In genomic region chr9:65724471-65725290, GRCm38 (mm10) we compare ENCODE assay signal across 8 mouse cellular contexts. TPM values are rescaled to one million over a fixed set of nuclear protein-coding genes. Genes with fewer than 3 reads are reported as not detected.
DNase-seq lines count a peak whose midpoint lies in the region; ATAC-seq and TF ChIP-seq lines count a peak whose summit lies in the region.

No protein-coding gene starts in this region.

- no peaks in the 10 kb centered on the region for H3K27me3 ChIP-seq in embryonic facial prominence, embryonic 15.5 days
- H3K27me3 ChIP-seq in heart, postnatal 0 days (ENCODE audit: control insufficient read depth, insufficient read depth, low read length) = no peaks in the 10 kb centered on the region
- no peaks in the 10 kb centered on the region for H3K27me3 ChIP-seq in limb, embryonic 15.5 days

- peaks cover 27% of the 10 kb centered on the region for H3K4me1 ChIP-seq in embryonic facial prominence, embryonic 15.5 days
- H3K4me1 ChIP-seq in heart, postnatal 0 days (ENCODE audit: control insufficient read depth, insufficient read depth) = peaks cover 35% of the 10 kb centered on the region
- H3K4me1 ChIP-seq in limb, embryonic 15.5 days = peaks cover 18% of the 10 kb centered on the region

- no peaks in the 10 kb centered on the region for H3K36me3 ChIP-seq in embryonic facial prominence, embryonic 15.5 days
- H3K36me3 ChIP-seq in heart, postnatal 0 days (replicated peaks; ENCODE audit: control insufficient read depth, insufficient read depth, low read length) = 0 out of 2 replicates have a peak, but pooled peaks cover 4% of the 10 kb centered on the region
- 0 out of 2 replicates have a peak, but pooled peaks cover 10% of the 10 kb centered on the region for H3K36me3 ChIP-seq in limb, embryonic 15.5 days

- 28% methylated on average over 8 of the region's 8 CpGs for WGBS in embryonic facial prominence, embryonic 15.5 days
- WGBS in heart, postnatal 0 days = 31% methylated on average over 8 of the region's 8 CpGs
- 27% methylated on average over 8 of the region's 8 CpGs for whole genome bisulfite sequencing in limb, embryonic 15.5 days

- no peak for ATAC-seq in embryonic facial prominence, embryonic 15.5 days (ENCODE audit: insufficient number of reproducible peaks, low FRiP score, low TSS enrichment, low read depth)
- 0 out of 2 replicates have a peak, but pooled peaks have one; percentile 36 for ATAC-seq in heart, postnatal 0 days (ENCODE audit: insufficient read depth, low read depth)
- ATAC-seq in limb, embryonic 15.5 days (ENCODE audit: insufficient number of reproducible peaks, low FRiP score, low TSS enrichment, low read depth) = no peak
- no peak for ATAC-seq in megakaryocyte, adult 5-6 weeks (ENCODE audit: poor library complexity, severe bottlenecking)

- TF ChIP-seq CTCF in heart, postnatal 0 days (IDR thresholded peaks at IDR 0.05; ENCODE audit: low read depth) = no peak

- no peak for TF ChIP-seq EP300 in heart, postnatal 0 days (IDR thresholded peaks at IDR 0.05; ENCODE audit: low read depth)

- H3K4me2 ChIP-seq in embryonic facial prominence, embryonic 15.5 days (replicated peaks) = no peak overlapping the region
- peak overlapping the region; percentile 35 for H3K4me2 ChIP-seq in heart, postnatal 0 days (ENCODE audit: low read depth, low read length)
- no peak overlapping the region for H3K4me2 ChIP-seq in limb, embryonic 15.5 days

- H3K27ac ChIP-seq in embryonic facial prominence, embryonic 15.5 days (replicated peaks) = peak overlapping the region; percentile 71
- peak overlapping the region; percentile 88 for H3K27ac ChIP-seq in heart, postnatal 0 days (ENCODE audit: low read depth)
- H3K27ac ChIP-seq in limb, embryonic 15.5 days = peak overlapping the region; percentile 12; the same call in 1 of the 2 replicates

- H3K9me3 ChIP-seq in embryonic facial prominence, embryonic 15.5 days (replicated peaks) = no peaks in the 10 kb centered on the region
- H3K9me3 ChIP-seq in heart, postnatal 0 days (replicated peaks; ENCODE audit: control insufficient read depth, low read length) = no peaks in the 10 kb centered on the region
- H3K9me3 ChIP-seq in limb, embryonic 15.5 days = no peaks in the 10 kb centered on the region

- DNase-seq in left cerebral cortex, adult 18-20 months (ENCODE audit: low spot score in 2 of 2) = peak; percentile 36 to 42
- no peak for DNase-seq in left cerebral cortex, adult 8-10 months (ENCODE audit: low spot score in 2 of 2)
- peak; percentile 60 to 78 for DNase-seq in adrenal gland, postnatal 36 days
- peak; percentile 66 for DNase-seq in heart, postnatal 0 days (ENCODE audit: low spot score)
- no peak for DNase-seq in yolk sac, embryonic 10.5 days (ENCODE audit: low spot score)

- H3K9ac ChIP-seq in embryonic facial prominence, embryonic 15.5 days = no peak overlapping the region
- peak overlapping the region; percentile 43; the same call in 1 of the 2 replicates for H3K9ac ChIP-seq in heart, postnatal 0 days (replicated peaks; ENCODE audit: low read depth, low read length)
- H3K9ac ChIP-seq in limb, embryonic 15.5 days = no peak overlapping the region

- no peak overlapping the region for H3K4me3 ChIP-seq in embryonic facial prominence, embryonic 15.5 days (replicated peaks)
- H3K4me3 ChIP-seq in heart, postnatal 0 days (ENCODE audit: low read depth, low read length) = no peak overlapping the region
- H3K4me3 ChIP-seq in limb, embryonic 15.5 days = no peak overlapping the region

RNA-seq across cellular contexts. Expression of gene Oaz2, which starts 56.9 kb away (rescaled TPM):
- total RNA-seq in left cerebral cortex, adult 18-20 months (2021) = 100 to 1,000 TPM; 241 to 243 TPM
- 100 to 1,000 TPM; 221 to 258 (median 249) TPM for total RNA-seq in left cerebral cortex, adult 8-10 months (2022)
- 100 to 1,000 TPM; 128 to 130 TPM for total RNA-seq in adrenal gland, postnatal 36 days (2021)
- 304 and 311 TPM in 2 replicates for polyA plus RNA-seq in embryonic facial prominence, embryonic 15.5 days (2015; fragmentation: Nextera tagmentation; extraction: Ambion mirVana)
- total RNA-seq in heart, postnatal 0 days (2014; rRNA removed; ENCODE audit: low replicate concordance) = 317 and 350 TPM in 2 replicates
- 293 TPM in 2 replicates for polyA plus RNA-seq in heart, postnatal 0 days (2015; fragmentation: Nextera tagmentation; extraction: Ambion mirVana)
- 315 and 328 TPM in 2 replicates for polyA plus RNA-seq in limb, embryonic 15.5 days (2015; fragmentation: Nextera tagmentation; extraction: Ambion mirVana)
- total RNA-seq in megakaryocyte, adult 5-6 weeks (2015) = 12.5 and 15.9 TPM in 2 replicates
- 40.2 and 43.9 TPM in 2 replicates for total RNA-seq in megakaryocyte, adult 5-6 weeks (2017)

Comparison
In these comparisons a context has a peak if more than half of its experiments do, and no peak if none do; other contexts are left out.
1. DNase-seq: peak in left cerebral cortex, adult 18-20 months (2 of 2), adrenal gland, postnatal 36 days (2 of 2) and heart, postnatal 0 days (single experiment); none in left cerebral cortex, adult 8-10 months (0 of 2) and yolk sac, embryonic 10.5 days (single experiment).
2. H3K27ac ChIP-seq: peak in every context shown above with its lines; median percentile 88 in heart, postnatal 0 days; 71 in embryonic facial prominence, embryonic 15.5 days; 12 in limb, embryonic 15.5 days.